In genomic region chr6:147091136-147092120, GRCm38 (mm10) we compare ENCODE assay signal across 1 mouse cellular context.
TF ChIP-seq lines count a peak whose summit lies in the region.

TSS of gene Klhl42 (plus strand) at chr6:147091379.

TF ChIP-seq in CH12.LX, 34 proteins besides CTCF, POLR2A, EP300 and RAD21 (continued from another document):
- no peak for TF ChIP-seq JUND (conservative IDR thresholded peaks at IDR 0.05; ENCODE audit: low read depth, low read length)
- no peak; the same call in 1 of the 2 replicates for TF ChIP-seq CHD1 (IDR thresholded peaks at IDR 0.05; ENCODE audit: low read depth, low read length)
- peak; percentile 34; the same call in 1 of the 2 replicates for TF ChIP-seq ZMIZ1 (IDR thresholded peaks at IDR 0.05; ENCODE audit: low read depth, low read length)
- peak; percentile 53; the same call in 1 of the 2 replicates for TF ChIP-seq TCF12 (IDR thresholded peaks at IDR 0.05; ENCODE audit: low read depth, low read length)
- TF ChIP-seq ZC3H11A (IDR thresholded peaks at IDR 0.05; ENCODE audit: low read depth, low read length): no peak
- 0 out of 2 replicates have a peak, but pooled peaks have one; percentile 40 for TF ChIP-seq MEF2A (IDR thresholded peaks at IDR 0.05; ENCODE audit: borderline replicate concordance, low read depth, low read length)
- no peak for TF ChIP-seq SMC3 (IDR thresholded peaks at IDR 0.05; ENCODE audit: low read depth, low read length)
